Mouse (Mus musculus) forelimb bud, embryonic 11.5 days (tissue): ENCODE results near the gene Hivep2.

Experiments
- DNase-seq: peaks from one replicate; pipeline ENCODE4 v3.0.0-alpha.2; 2012; ENCODE audit warnings: low read depth, low spot score

Hivep2 gene

GRCm38 (mm10) chr10:14144840-14145239 lies 179.0 kb downstream of the Hivep2 start:
- DNase-seq, result no peak

GRCm38 (mm10) chr10:14164829-14165228 lies 199.0 kb downstream of the Hivep2 start:
- peak; percentile 11 for DNase-seq

GRCm38 (mm10) chr10:14168197-14168844 lies 202.4 kb downstream of the Hivep2 start:
- no peak for DNase-seq

- DNase-seq, result no peak
Observed at GRCm38 (mm10) chr10:14168869-14169566, 203.1 kb downstream of the Hivep2 start.

- DNase-seq, result no peak
Observed at GRCm38 (mm10) chr10:14174124-14174523, 208.2 kb downstream of the Hivep2 start.

- no peak for DNase-seq
Observed at GRCm38 (mm10) chr10:14179424-14180339, 213.8 kb downstream of the Hivep2 start.

- no peak for DNase-seq
Observed at GRCm38 (mm10) chr10:14186352-14186976, 220.6 kb downstream of the Hivep2 start.

GRCm38 (mm10) chr10:14189050-14189449 lies 223.2 kb downstream of the Hivep2 start:
- no peak for DNase-seq

GRCm38 (mm10) chr10:14191202-14191601 lies 225.3 kb downstream of the Hivep2 start:
- no peak for DNase-seq

GRCm38 (mm10) chr10:14192156-14192555 lies 226.3 kb downstream of the Hivep2 start:
- DNase-seq, result no peak

GRCm38 (mm10) chr10:14193702-14194101 lies 227.8 kb downstream of the Hivep2 start:
- no peak for DNase-seq

- no peak for DNase-seq
Observed at GRCm38 (mm10) chr10:14195778-14196650, 230.1 kb downstream of the Hivep2 start.

GRCm38 (mm10) chr10:14196785-14197184 lies 230.9 kb downstream of the Hivep2 start:
- no peak for DNase-seq

- no peak for DNase-seq
Observed at GRCm38 (mm10) chr10:14197261-14197660, 231.4 kb downstream of the Hivep2 start.

- no peak for DNase-seq
Observed at GRCm38 (mm10) chr10:14199332-14199731, 233.5 kb downstream of the Hivep2 start.

GRCm38 (mm10) chr10:14200310-14200709 lies 234.4 kb downstream of the Hivep2 start:
- DNase-seq, result peak; percentile 31
